In genomic region chr11:115939690-115940329, GRCm38 (mm10) we compare ENCODE assay signal across 8 mouse cellular contexts. TPM values are rescaled to one million over a fixed set of nuclear protein-coding genes. Genes with fewer than 3 reads are reported as not detected.
DNase-seq lines count a peak whose midpoint lies in the region; ATAC-seq lines count a peak whose summit lies in the region.

No protein-coding gene starts in this region.

- no peaks in the 10 kb centered on the region for H3K27me3 ChIP-seq in forebrain, embryonic 11.5 days (ENCODE audit: control insufficient read depth, insufficient read depth, low read length)
- H3K27me3 ChIP-seq in forebrain, embryonic 16.5 days (replicated peaks; ENCODE audit: control insufficient read depth, insufficient read depth, low read length) = no peaks in the 10 kb centered on the region
- H3K27me3 ChIP-seq in liver, embryonic 13.5 days = no peaks in the 10 kb centered on the region

- no peaks in the 10 kb centered on the region for H3K9me3 ChIP-seq in forebrain, embryonic 11.5 days (ENCODE audit: control insufficient read depth, low read length)
- H3K9me3 ChIP-seq in forebrain, embryonic 16.5 days (ENCODE audit: control insufficient read depth, low read length) = no peaks in the 10 kb centered on the region
- H3K9me3 ChIP-seq in liver, embryonic 13.5 days (replicated peaks) = no peaks in the 10 kb centered on the region

- no peak overlapping the region for H3K27ac ChIP-seq in forebrain, embryonic 11.5 days (ENCODE audit: low read depth, low read length)
- no peak overlapping the region for H3K27ac ChIP-seq in forebrain, embryonic 16.5 days (ENCODE audit: low read length)
- H3K27ac ChIP-seq in liver, embryonic 13.5 days = no peak overlapping the region

- DNase-seq in forebrain, embryonic 11.5 days (ENCODE audit: low spot score) = peak; percentile 71
- peak; percentile 86 for DNase-seq in 416B (ENCODE audit: low read depth)
- peak; percentile 48 for DNase-seq in adrenal gland, postnatal 25 days
- peak; percentile 76 for DNase-seq in kidney, postnatal 14 days
- peak; percentile 34 for DNase-seq in liver, embryonic 13.5 days
- peak; percentile 73 to 76 for DNase-seq in right cerebral cortex, postnatal 10 days (ENCODE audit: low spot score in 2 of 2)

- WGBS in forebrain, embryonic 11.5 days = 42% methylated on average over 6 of the region's 6 CpGs
- WGBS in forebrain, embryonic 16.5 days = 37% methylated on average over 6 of the region's 6 CpGs
- 14% methylated on average over 6 of the region's 6 CpGs for WGBS in liver, embryonic 13.5 days (ENCODE audit: insufficient replicate concordance)

- no peaks in the 10 kb centered on the region for H3K4me1 ChIP-seq in forebrain, embryonic 11.5 days (replicated peaks; ENCODE audit: control insufficient read depth, insufficient read depth, low read length)
- H3K4me1 ChIP-seq in forebrain, embryonic 16.5 days (replicated peaks; ENCODE audit: control insufficient read depth, insufficient read depth, low read length) = peaks cover 7% of the 10 kb centered on the region
- H3K4me1 ChIP-seq in liver, embryonic 13.5 days (replicated peaks) = peaks cover 15% of the 10 kb centered on the region

- H3K4me3 ChIP-seq in forebrain, embryonic 11.5 days (ENCODE audit: low read depth, low read length) = no peak overlapping the region
- H3K4me3 ChIP-seq in forebrain, embryonic 16.5 days (replicated peaks; ENCODE audit: low read length) = no peak overlapping the region
- H3K4me3 ChIP-seq in liver, embryonic 13.5 days (replicated peaks) = no peak overlapping the region

- no peak for ATAC-seq in forebrain, embryonic 11.5 days (replicated peaks; ENCODE audit: low FRiP score)
- ATAC-seq in forebrain, embryonic 16.5 days = no peak
- peak; percentile 79 for ATAC-seq in erythroblast, adult 5-6 weeks (replicated peaks; ENCODE audit: low FRiP score, poor library complexity, severe bottlenecking)
- peak; percentile 72 for ATAC-seq in liver, embryonic 13.5 days (ENCODE audit: low read depth)

- H3K4me2 ChIP-seq in forebrain, embryonic 11.5 days (ENCODE audit: low read depth, low read length, severe bottlenecking) = no peak overlapping the region
- H3K4me2 ChIP-seq in forebrain, embryonic 16.5 days (ENCODE audit: low read length) = no peak overlapping the region
- no peak overlapping the region for H3K4me2 ChIP-seq in liver, embryonic 13.5 days

- no peak overlapping the region for H3K9ac ChIP-seq in forebrain, embryonic 11.5 days (ENCODE audit: low read length)
- no peak overlapping the region for H3K9ac ChIP-seq in forebrain, embryonic 16.5 days (replicated peaks; ENCODE audit: low read depth, low read length)
- H3K9ac ChIP-seq in liver, embryonic 13.5 days = no peak overlapping the region

- H3K36me3 ChIP-seq in forebrain, embryonic 11.5 days (ENCODE audit: control insufficient read depth, insufficient read depth, low read length) = peaks cover 4% of the 10 kb centered on the region; the same call in 1 of the 2 replicates
- peaks cover 23% of the 10 kb centered on the region for H3K36me3 ChIP-seq in forebrain, embryonic 16.5 days (ENCODE audit: control insufficient read depth, insufficient read depth)
- H3K36me3 ChIP-seq in liver, embryonic 13.5 days = peaks cover 87% of the 10 kb centered on the region

RNA-seq across cellular contexts. Expression of gene Recql5, which starts 6.5 kb away (rescaled TPM):
- 28.3 and 35.6 TPM in 2 replicates for polyA plus RNA-seq in forebrain, embryonic 11.5 days (2014; fragmentation: Nextera tagmentation; extraction: Ambion mirVana)
- 25.6 and 26.0 TPM in 2 replicates for polyA plus RNA-seq in forebrain, embryonic 16.5 days (2015; fragmentation: Nextera tagmentation; extraction: Ambion mirVana)
- total RNA-seq in adrenal gland, postnatal 25 days (2021) = 31.4 and 37.1 TPM in 2 replicates
- 6.3 and 8.3 TPM in 2 replicates for total RNA-seq in erythroblast, adult 5-6 weeks (2015; ENCODE audit: low replicate concordance)
- total RNA-seq in erythroblast, adult 5-6 weeks (2017; ENCODE audit: low replicate concordance) = 15.3 and 31.6 TPM in 2 replicates
- 9.9 and 10.2 TPM in 2 replicates for polyA plus RNA-seq in liver, embryonic 13.5 days (2015; fragmentation: Nextera tagmentation; extraction: Ambion mirVana)

RNA-seq across cellular contexts. Expression of gene Sap30bp, which starts 6.7 kb away (rescaled TPM):
- polyA plus RNA-seq in forebrain, embryonic 11.5 days (2014; fragmentation: Nextera tagmentation; extraction: Ambion mirVana) = 55.2 and 56.3 TPM in 2 replicates
- 56.2 and 60.7 TPM in 2 replicates for polyA plus RNA-seq in forebrain, embryonic 16.5 days (2015; fragmentation: Nextera tagmentation; extraction: Ambion mirVana)
- total RNA-seq in adrenal gland, postnatal 25 days (2021) = 32.0 and 41.3 TPM in 2 replicates
- total RNA-seq in erythroblast, adult 5-6 weeks (2015; ENCODE audit: low replicate concordance) = 3.6 and 6.3 TPM in 2 replicates
- total RNA-seq in erythroblast, adult 5-6 weeks (2017; ENCODE audit: low replicate concordance) = 75.6 and 96.5 TPM in 2 replicates
- polyA plus RNA-seq in liver, embryonic 13.5 days (2015; fragmentation: Nextera tagmentation; extraction: Ambion mirVana) = 23.4 and 35.2 TPM in 2 replicates

RNA-seq across cellular contexts. Expression of gene Smim6, which starts 28.0 kb away (rescaled TPM):
- 0.72 and 0.95 TPM in 2 replicates for polyA plus RNA-seq in forebrain, embryonic 11.5 days (2014; fragmentation: Nextera tagmentation; extraction: Ambion mirVana)
- polyA plus RNA-seq in forebrain, embryonic 16.5 days (2015; fragmentation: Nextera tagmentation; extraction: Ambion mirVana) = 0.93 and 0.95 TPM in 2 replicates
- not detected in 2 replicates for total RNA-seq in adrenal gland, postnatal 25 days (2021)
- total RNA-seq in erythroblast, adult 5-6 weeks (2015; ENCODE audit: low replicate concordance) = 7.5 and 7.9 TPM in 2 replicates
- total RNA-seq in erythroblast, adult 5-6 weeks (2017; ENCODE audit: low replicate concordance) = 0.26 and 1.5 TPM in 2 replicates
- polyA plus RNA-seq in liver, embryonic 13.5 days (2015; fragmentation: Nextera tagmentation; extraction: Ambion mirVana) = 3.0 and 3.2 TPM in 2 replicates

RNA-seq across cellular contexts. Expression of gene Itgb4, which starts 34.7 kb away (rescaled TPM):
- polyA plus RNA-seq in forebrain, embryonic 11.5 days (2014; fragmentation: Nextera tagmentation; extraction: Ambion mirVana) = 0.57 and 0.72 TPM in 2 replicates
- 0.67 and 0.80 TPM in 2 replicates for polyA plus RNA-seq in forebrain, embryonic 16.5 days (2015; fragmentation: Nextera tagmentation; extraction: Ambion mirVana)
- 2.0 and 4.1 TPM in 2 replicates for total RNA-seq in adrenal gland, postnatal 25 days (2021)
- total RNA-seq in erythroblast, adult 5-6 weeks (2015; ENCODE audit: low replicate concordance) = not detected in 2 replicates
- not detected in 2 replicates for total RNA-seq in erythroblast, adult 5-6 weeks (2017; ENCODE audit: low replicate concordance)
- polyA plus RNA-seq in liver, embryonic 13.5 days (2015; fragmentation: Nextera tagmentation; extraction: Ambion mirVana) = 0.23 and 0.25 TPM in 2 replicates

RNA-seq across cellular contexts. Expression of gene Smim5, which starts 40.0 kb away (rescaled TPM):
- 2.0 and 2.6 TPM in 2 replicates for polyA plus RNA-seq in forebrain, embryonic 11.5 days (2014; fragmentation: Nextera tagmentation; extraction: Ambion mirVana)
- polyA plus RNA-seq in forebrain, embryonic 16.5 days (2015; fragmentation: Nextera tagmentation; extraction: Ambion mirVana) = 1.2 and 1.8 TPM in 2 replicates
- 0.73 TPM in 1 of 2 replicates, not detected in the other for total RNA-seq in adrenal gland, postnatal 25 days (2021)
- 14.2 and 17.9 TPM in 2 replicates for total RNA-seq in erythroblast, adult 5-6 weeks (2015; ENCODE audit: low replicate concordance)
- 17.1 and 19.2 TPM in 2 replicates for total RNA-seq in erythroblast, adult 5-6 weeks (2017; ENCODE audit: low replicate concordance)
- polyA plus RNA-seq in liver, embryonic 13.5 days (2015; fragmentation: Nextera tagmentation; extraction: Ambion mirVana) = 39.0 and 42.3 TPM in 2 replicates

Comparison
In these comparisons a context has a peak if more than half of its experiments do, and no peak if none do; other contexts are left out.
1. ATAC-seq: peak in erythroblast, adult 5-6 weeks (single experiment) and liver, embryonic 13.5 days (single experiment); none in forebrain, embryonic 11.5 days (single experiment) and forebrain, embryonic 16.5 days (single experiment).
2. DNase-seq: peak in every context shown above with its lines; median percentile 86 in 416B; 76 in kidney, postnatal 14 days; 74 in right cerebral cortex, postnatal 10 days; 71 in forebrain, embryonic 11.5 days; 48 in adrenal gland, postnatal 25 days; 34 in liver, embryonic 13.5 days.